Mouse (Mus musculus): ENCODE results near the gene Pdlim4.

GRCm38 (mm10) chr11:54012961-54013360 is 55.9 kb downstream of the Pdlim4 start:
- no peak for TF ChIP-seq CTCF (IDR thresholded peaks at IDR 0.05; ENCODE audit: insufficient read depth, low read depth, low read length)
- TF ChIP-seq POLR2A (IDR thresholded peaks at IDR 0.05; ENCODE audit: insufficient read depth, low read depth, low read length) = no peak
